Mouse (Mus musculus) C2C12 (cell line): ENCODE data around the gene Dnaja4. TPM values are rescaled to one million over a fixed set of nuclear protein-coding genes. Genes with fewer than 3 reads are reported as not detected.

Experiments
- H3K27me3 ChIP-seq: one replicate; pipeline ENCODE4 v1.6.1; 2011; ENCODE audit not compliant: control insufficient read depth, insufficient read depth, insufficient read length
- H3K36me3 ChIP-seq: one replicate; pipeline ENCODE4 v1.6.1; 2011; ENCODE audit not compliant: control insufficient read depth, insufficient read depth
- H3K4me3 ChIP-seq: one replicate; pipeline ENCODE4 v1.5.1; 2011; ENCODE audit warnings: mild to moderate bottlenecking, control low read depth; ENCODE audit not compliant: poor library complexity, insufficient read depth, severe bottlenecking
- H3K79me2 ChIP-seq: one replicate; pipeline ENCODE4 v1.6.1; 2011; ENCODE audit not compliant: control insufficient read depth, insufficient read depth
- H3K79me3 ChIP-seq: one replicate; pipeline ENCODE4 v1.6.1; 2011; ENCODE audit warnings: low read depth, control low read depth
- H3ac ChIP-seq: one replicate; pipeline ENCODE3; 2011; ENCODE audit warnings: low read depth; ENCODE audit not compliant: control insufficient read depth, insufficient read length
- CEBPB ChIP-seq: IDR thresholded peaks from one replicate; pipeline ENCODE4 v1.6.1; 2011; ENCODE audit warnings: low read depth, mild to moderate bottlenecking, control low read depth, moderate library complexity
- CTCF ChIP-seq: IDR thresholded peaks from one replicate; pipeline ENCODE4 v1.5.1; 2011; ENCODE audit not compliant: control insufficient read depth, insufficient read depth, insufficient read length
- FOSL1 ChIP-seq: IDR thresholded peaks from one replicate; pipeline ENCODE4 v1.8.0; 2011; ENCODE audit warnings: mild to moderate bottlenecking, low read length; ENCODE audit not compliant: poor library complexity, insufficient read depth, severe bottlenecking
- MAX ChIP-seq: IDR thresholded peaks from one replicate; pipeline ENCODE4 v1.6.1; 2011; ENCODE audit warnings: mild to moderate bottlenecking, control low read depth
- MYOD1 ChIP-seq: IDR thresholded peaks from one replicate; pipeline ENCODE4 v1.6.1; 2011; ENCODE audit warnings: low read depth; ENCODE audit not compliant: control insufficient read depth, insufficient read length
- MYOG ChIP-seq: IDR thresholded peaks from one replicate; pipeline ENCODE4 v1.6.1; 2011; ENCODE audit not compliant: control insufficient read depth, insufficient read length; ENCODE audit errors: extremely low read depth
- USF1 ChIP-seq: IDR thresholded peaks from one replicate; pipeline ENCODE4 v1.6.1; 2011; ENCODE audit warnings: low read depth, mild to moderate bottlenecking, control low read depth, moderate library complexity
- polyA plus RNA-seq: library from polyadenylated mRNA; unstranded; fragments of >200 nt; fragmentation: generic; extraction: Trizol; gene quantifications from one replicate; pipeline ENCODE4 v1.2.1, GENCODE M21; 2012; ENCODE audit warnings: missing spikeins

The Dnaja4 gene
- polyA plus RNA-seq, 1 experiment, result 7.1 TPM

GRCm38 (mm10) chr9:54738376-54738775 is 39.7 kb downstream of the Dnaja4 start:
- TF ChIP-seq MAX, result no peak
- TF ChIP-seq USF1, result no peak
- no peak for TF ChIP-seq MYOG
- peak; percentile 80 for TF ChIP-seq CTCF
- no peak for TF ChIP-seq MYOD1
- TF ChIP-seq CEBPB, result no peak
- Histone ChIP-seq H3ac (no peak overlapping the region), H3K4me3 (no peak overlapping the region), H3K79me3 (peaks cover 9% of the 10 kb centered on the region), H3K27me3 (peaks cover 3% of the 10 kb centered on the region), H3K36me3 (no peaks in the 10 kb centered on the region), H3K79me2 (peaks cover 10% of the 10 kb centered on the region)

GRCm38 (mm10) chr9:54743891-54744290 is 45.2 kb downstream of the Dnaja4 start:
- no peak overlapping the region for H3K4me3 ChIP-seq
- H3K36me3 ChIP-seq, result no peaks in the 10 kb centered on the region
- H3K79me3 ChIP-seq, result no peaks in the 10 kb centered on the region
- peaks cover 3% of the 10 kb centered on the region for H3K27me3 ChIP-seq
- TF ChIP-seq CTCF (no peak), USF1 (no peak), MYOG (no peak), MYOD1 (no peak), FOSL1 (no peak), MAX (no peak), CEBPB (no peak)
- no peak overlapping the region for H3ac ChIP-seq
- H3K79me2 ChIP-seq, result no peaks in the 10 kb centered on the region

GRCm38 (mm10) chr9:54745740-54746370 is 47.2 kb downstream of the Dnaja4 start:
- no peak overlapping the region for H3ac ChIP-seq
- H3K4me3 ChIP-seq, result no peak overlapping the region
- no peaks in the 10 kb centered on the region for H3K36me3 ChIP-seq
- peaks cover 8% of the 10 kb centered on the region for H3K27me3 ChIP-seq
- TF ChIP-seq FOSL1 (no peak), CTCF (no peak), MYOG (no peak), CEBPB (no peak), USF1 (no peak), MAX (no peak)
- H3K79me2 ChIP-seq, result no peaks in the 10 kb centered on the region
- H3K79me3 ChIP-seq, result no peaks in the 10 kb centered on the region

GRCm38 (mm10) chr9:54750215-54750981 is 51.7 kb downstream of the Dnaja4 start:
- Histone ChIP-seq H3K79me2 (no peaks in the 10 kb centered on the region), H3K4me3 (no peak overlapping the region), H3K36me3 (no peaks in the 10 kb centered on the region), H3K79me3 (no peaks in the 10 kb centered on the region), H3ac (no peak overlapping the region), H3K27me3 (peaks cover 12% of the 10 kb centered on the region)
- TF ChIP-seq USF1, result no peak
- no peak for TF ChIP-seq MYOD1
- TF ChIP-seq CTCF, result no peak
- TF ChIP-seq MYOG, result no peak

- Histone ChIP-seq H3K36me3 (no peaks in the 10 kb centered on the region), H3ac (no peak overlapping the region), H3K27me3 (peaks cover 14% of the 10 kb centered on the region), H3K79me2 (no peaks in the 10 kb centered on the region), H3K4me3 (no peak overlapping the region), H3K79me3 (no peaks in the 10 kb centered on the region)
- TF ChIP-seq CEBPB (no peak), MAX (no peak), USF1 (no peak), CTCF (no peak), MYOD1 (no peak), FOSL1 (no peak), MYOG (no peak)
These were observed 53.0 kb downstream of the Dnaja4 start for GRCm38 (mm10) chr9:54751684-54752083.
